19 mouse cellular contexts compared by ENCODE assay signal in the genomic region with DNA sequence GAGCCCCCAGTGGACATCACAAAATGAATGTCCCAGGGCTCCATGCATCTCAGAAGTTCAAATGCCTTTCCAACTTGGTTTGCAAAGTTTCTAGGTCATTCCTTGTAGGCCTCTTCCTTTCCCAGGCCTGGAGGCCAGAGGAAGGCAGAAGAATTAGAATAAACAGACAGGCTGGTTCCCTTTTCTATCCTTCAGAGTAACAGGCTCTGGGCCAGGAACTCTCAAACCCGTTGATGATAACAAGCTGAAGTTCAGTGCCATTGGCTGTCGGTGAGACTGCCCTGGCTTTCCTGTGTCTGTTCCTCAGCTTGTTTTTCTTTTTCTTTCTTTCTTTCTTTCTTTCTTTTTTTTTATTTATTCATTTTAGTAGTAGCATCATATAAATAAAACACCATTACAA.
"Had no signal": no experiment of that assay in that cellular context is flagged by ENCODE, and none has a peak within 500 bp of the region (broad histone marks: within the 10 kb centered on the region; RNA-seq: fewer than 3 reads in every experiment).

No protein-coding gene starts in this region.

- H3K36me3 ChIP-seq: liver, embryonic 15.5 days; lung, embryonic 15.5 days; midbrain, embryonic 10.5 days; midbrain, embryonic 12.5 days; neural tube, embryonic 13.5 days; neural tube, embryonic 15.5 days had no signal

- H3K4me3 ChIP-seq: liver, embryonic 15.5 days; lung, embryonic 15.5 days; midbrain, embryonic 10.5 days; midbrain, embryonic 12.5 days; myocyte; neural tube, embryonic 13.5 days; neural tube, embryonic 15.5 days had no signal

- ATAC-seq: lung, postnatal 0 days; midbrain, embryonic 16.5 days had no signal

- H3K27me3 ChIP-seq: liver, embryonic 15.5 days; lung, embryonic 15.5 days; neural tube, embryonic 13.5 days; neural tube, embryonic 15.5 days had no signal

- H3K4me1 ChIP-seq: liver, embryonic 15.5 days; midbrain, embryonic 12.5 days had no signal

- H3K4me2 ChIP-seq: liver, embryonic 15.5 days; lung, embryonic 15.5 days; midbrain, embryonic 12.5 days; neural tube, embryonic 13.5 days; neural tube, embryonic 15.5 days had no signal

- H3K27ac ChIP-seq: liver, embryonic 15.5 days; lung, embryonic 15.5 days; midbrain, embryonic 10.5 days; midbrain, embryonic 12.5 days; neural tube, embryonic 13.5 days; neural tube, embryonic 15.5 days had no signal

- H3K9me3 ChIP-seq: liver, embryonic 15.5 days; lung, embryonic 15.5 days; midbrain, embryonic 10.5 days; midbrain, embryonic 12.5 days; neural tube, embryonic 15.5 days had no signal

- DNase-seq: lung, adult 18-20 months; lung, postnatal 4 days; retina, postnatal 1 day; right cerebral cortex, adult 18-20 months; right cerebral cortex, postnatal 25 days; right cerebral cortex, postnatal 4 days; spleen, adult 18-20 months; thymus, adult 18-20 months; thymus, postnatal 14 days; thymus, postnatal 36 days had no signal

- H3K9ac ChIP-seq: liver, embryonic 15.5 days; lung, embryonic 15.5 days; midbrain, embryonic 12.5 days; neural tube, embryonic 13.5 days; neural tube, embryonic 15.5 days had no signal
